Mouse (Mus musculus) layer of hippocampus, postnatal 14 days (tissue): ENCODE data around the gene Unc13a. TPM values are rescaled to one million over a fixed set of nuclear protein-coding genes. Genes with fewer than 3 reads are reported as not detected.

ENCODE experiments used
- DNase-seq, 2 experiments: peaks; one replicate each; pipeline ENCODE4 v3.0.0; 2021 to 2022; ENCODE audit warnings: low spot score in 2 of 2, mixed read lengths in 1 of 2
- total RNA-seq, 2 experiments: library from RNA; stranded (reverse); gene quantifications; 2 replicates each; pipeline ENCODE4 v1.2.3; 2021

Unc13a gene
- total RNA-seq, 2 experiments from 2014 or later = 268 to 281 TPM

- no peak for DNase-seq
Observed at GRCm38 (mm10) chr8:71687616-71688015, 16.1 kb upstream of the Unc13a start.

DNA sequence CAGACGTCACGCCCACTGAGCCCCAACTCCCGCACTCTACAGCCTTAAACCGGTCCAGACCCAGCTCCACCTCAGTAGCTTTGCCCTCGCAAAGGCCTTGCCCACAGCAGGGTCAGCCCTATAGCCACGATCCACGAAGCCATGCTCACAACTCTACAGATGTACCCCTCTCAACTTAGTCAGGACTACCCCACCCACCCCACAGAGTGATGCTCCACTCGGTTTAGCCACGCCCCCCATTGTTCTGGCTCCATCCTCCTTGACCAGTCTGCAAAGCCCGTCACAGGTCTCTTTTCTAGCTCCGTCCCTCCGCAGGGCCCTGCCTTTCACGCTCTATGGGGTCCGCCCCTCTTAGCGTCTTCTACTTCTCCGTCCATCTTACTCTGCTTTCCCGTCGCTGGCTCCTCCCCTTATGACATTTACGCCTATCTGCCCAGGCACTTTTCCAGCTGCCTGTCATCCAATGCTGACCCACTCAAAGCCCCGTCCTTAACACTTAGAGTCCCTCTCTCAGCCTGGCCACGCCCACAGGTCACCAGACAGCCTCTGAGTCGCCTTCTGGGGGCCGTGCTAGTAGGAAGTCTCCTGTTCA is 14.7 kb upstream of the Unc13a start:
- DNase-seq = no peak

GRCm38 (mm10) chr8:71685573-71685972 is 14.0 kb upstream of the Unc13a start:
- no peak for DNase-seq

DNA sequence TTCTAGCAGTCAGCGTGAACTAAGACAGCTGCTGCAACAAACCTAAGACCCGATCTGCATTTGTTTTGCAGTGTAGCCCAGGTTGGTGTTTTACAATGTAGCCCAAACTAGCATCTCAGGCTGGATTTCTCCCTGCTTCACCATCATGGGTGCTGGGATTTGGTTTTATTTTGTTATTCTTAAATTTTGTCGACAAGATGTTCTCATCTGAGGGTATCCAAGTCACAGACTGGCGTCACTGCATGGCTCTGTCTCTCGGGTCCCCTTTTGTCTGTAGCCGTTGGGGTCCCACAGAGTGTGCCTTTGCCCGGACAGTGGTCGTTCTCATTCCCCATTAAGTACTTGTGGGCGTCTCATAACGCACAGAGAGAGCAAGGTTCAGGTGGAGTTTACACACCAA is 13.1 kb upstream of the Unc13a start:
- DNase-seq = no peak

GRCm38 (mm10) chr8:71682832-71683231 is 11.3 kb upstream of the Unc13a start:
- no peak for DNase-seq

- DNase-seq = no peak
Observed at GRCm38 (mm10) chr8:71681369-71681915, 9.9 kb upstream of the Unc13a start.

GRCm38 (mm10) chr8:71680471-71680870 is 8.9 kb upstream of the Unc13a start:
- DNase-seq = no peak

- DNase-seq = no peak
Observed at GRCm38 (mm10) chr8:71679550-71680168, 8.1 kb upstream of the Unc13a start.

DNA sequence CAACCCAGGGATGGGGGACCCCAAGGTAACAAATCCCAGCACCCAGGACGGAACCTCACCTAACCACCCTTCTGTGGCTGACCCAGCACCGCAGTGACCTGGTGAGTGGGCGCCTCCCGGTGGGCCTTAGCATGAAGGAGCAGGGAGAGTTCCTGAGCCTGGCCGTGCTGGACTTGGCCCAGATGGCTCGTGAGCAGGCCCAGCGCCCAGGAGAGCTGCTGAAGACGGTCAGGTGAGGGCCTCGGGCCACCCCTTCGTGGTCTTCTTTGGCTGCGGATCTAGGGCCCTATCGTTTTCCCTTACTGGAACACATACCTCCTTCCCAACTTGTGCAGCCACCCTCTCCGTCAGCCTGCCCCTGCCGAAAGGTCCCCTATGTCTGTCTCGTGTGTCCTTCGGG is 7.6 kb upstream of the Unc13a start:
- DNase-seq = no peak

DNA sequence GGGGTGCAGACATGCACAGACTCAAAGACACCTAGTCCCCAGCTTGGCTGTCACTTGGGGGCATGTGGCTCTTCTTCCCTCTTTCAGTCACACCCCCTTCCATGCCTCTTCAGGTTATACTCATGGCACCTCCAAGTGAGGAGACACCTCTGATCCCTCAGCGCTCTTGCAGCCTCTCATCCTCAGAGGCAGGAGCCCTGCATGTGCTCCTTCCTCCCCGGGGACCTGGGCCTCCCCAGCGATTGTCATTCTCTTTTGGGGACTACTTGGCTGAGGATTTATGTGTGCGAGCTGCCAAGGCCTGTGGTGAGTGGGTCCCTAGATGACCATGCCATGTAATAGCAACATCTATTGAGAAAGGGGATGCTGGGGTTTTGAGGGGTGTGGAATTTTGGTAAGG is 6.7 kb upstream of the Unc13a start:
- DNase-seq = no peak

DNA sequence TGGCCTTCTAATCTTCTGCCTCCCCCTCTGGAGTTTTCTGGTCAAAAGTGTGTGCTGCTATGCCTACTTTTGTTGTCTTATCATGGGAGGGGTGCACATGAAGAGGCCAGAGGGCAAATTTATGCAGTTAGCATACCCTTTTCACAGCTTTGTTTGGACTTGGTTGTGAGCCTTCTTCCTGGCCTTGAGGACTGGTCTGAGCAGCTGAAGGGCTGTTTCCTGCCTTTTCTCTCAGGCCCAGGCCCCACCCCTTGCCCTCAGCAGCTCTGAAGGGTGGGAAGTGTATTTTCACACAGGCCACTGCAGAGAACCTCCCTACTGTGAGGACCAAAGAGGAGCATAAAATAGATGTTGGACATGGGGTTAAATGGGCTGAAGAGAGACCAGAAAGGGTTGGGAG is 6.0 kb upstream of the Unc13a start:
- DNase-seq = no peak

GRCm38 (mm10) chr8:71676803-71677202 is 5.2 kb upstream of the Unc13a start:
- DNase-seq = no peak

DNA sequence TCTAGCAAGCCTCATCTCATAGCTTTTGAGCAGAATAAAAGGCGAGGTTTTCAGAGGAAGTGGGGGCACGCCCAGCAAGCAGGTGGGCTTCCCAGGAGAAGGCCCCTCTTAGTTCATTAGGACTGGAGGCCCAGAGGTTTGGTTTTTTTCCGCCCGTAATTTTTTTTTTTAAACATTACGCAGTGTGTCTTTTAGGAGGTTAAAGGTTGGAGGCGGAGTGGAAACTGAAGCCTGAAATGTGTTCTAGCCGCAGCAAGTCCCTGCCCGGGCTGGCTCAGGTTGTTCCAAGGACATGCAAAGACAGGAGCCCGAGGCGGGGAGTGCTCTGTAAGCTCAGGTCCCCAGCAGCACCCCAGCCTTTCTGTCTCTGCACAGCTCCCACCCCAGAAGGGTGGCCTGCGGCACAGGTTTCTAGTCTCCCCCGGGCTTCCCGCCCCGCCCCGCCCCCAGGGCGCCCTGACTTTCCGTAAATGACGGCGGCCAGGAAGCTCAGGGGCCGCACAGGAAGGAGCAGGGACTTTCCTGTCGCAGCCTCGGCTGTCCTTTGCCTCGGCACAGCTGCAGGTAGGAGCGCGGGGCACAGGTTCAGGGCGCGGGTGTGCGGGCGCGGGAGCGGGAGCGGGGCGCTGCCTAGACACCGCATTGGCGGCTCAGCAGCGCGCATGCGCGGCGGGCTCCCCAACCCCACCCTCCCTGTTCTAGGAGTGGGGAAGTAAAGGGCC is 4.6 kb upstream of the Unc13a start, which contains the start of gene Jak3:
Jak3 (plus strand) TSS at position 277 of the 722 bp plus-strand sequence.
- peak in 1 of 2 experiments; percentile 56 for DNase-seq

DNA sequence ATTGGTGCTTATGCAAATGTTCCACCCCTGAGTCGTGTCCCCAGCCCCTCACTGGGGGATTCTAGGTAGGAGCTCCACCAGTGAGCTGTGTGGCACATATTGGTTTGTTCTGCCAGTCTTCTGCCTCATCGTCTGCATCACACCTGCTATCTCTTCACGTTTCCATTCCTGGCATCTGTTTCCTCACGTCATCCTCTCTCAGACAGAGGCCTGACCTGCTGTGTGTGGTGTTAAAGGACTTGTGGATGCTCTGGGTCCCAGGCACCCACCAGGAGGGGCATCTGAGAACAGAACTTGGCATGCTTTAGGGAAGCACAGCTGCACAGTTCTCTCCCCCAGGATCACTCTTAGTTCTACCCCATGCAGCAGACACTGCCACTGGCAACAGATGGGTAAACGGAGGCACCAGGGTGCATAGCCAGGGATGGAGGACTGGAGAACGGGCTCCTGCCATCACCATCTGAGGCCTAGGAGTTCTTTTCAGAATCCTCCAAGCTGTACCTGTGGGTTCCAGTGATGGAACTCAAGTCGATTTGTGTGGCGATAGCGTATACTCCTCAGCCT is 4.0 kb upstream of the Unc13a start:
- DNase-seq = no peak

DNA sequence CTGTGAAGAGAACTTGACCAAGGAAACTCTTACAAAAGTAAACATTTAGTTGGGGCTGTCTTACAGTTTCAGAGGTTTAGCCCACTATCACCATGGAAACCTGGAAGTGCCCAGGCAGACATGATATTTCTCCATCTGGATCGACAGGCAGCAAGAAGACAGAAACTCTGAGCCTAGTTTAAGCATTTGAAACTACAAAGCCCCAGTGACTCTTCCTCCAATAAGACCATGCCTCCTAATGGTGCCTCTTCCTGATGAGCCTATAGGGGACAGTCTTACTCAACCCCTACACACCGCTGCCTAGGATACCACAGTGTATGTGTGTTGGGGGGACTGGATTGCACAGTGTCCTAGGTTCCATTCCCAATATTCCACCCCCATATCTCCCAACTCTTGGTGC is 2.5 kb upstream of the Unc13a start:
- peak in 1 of 2 experiments; percentile 71 for DNase-seq

DNA sequence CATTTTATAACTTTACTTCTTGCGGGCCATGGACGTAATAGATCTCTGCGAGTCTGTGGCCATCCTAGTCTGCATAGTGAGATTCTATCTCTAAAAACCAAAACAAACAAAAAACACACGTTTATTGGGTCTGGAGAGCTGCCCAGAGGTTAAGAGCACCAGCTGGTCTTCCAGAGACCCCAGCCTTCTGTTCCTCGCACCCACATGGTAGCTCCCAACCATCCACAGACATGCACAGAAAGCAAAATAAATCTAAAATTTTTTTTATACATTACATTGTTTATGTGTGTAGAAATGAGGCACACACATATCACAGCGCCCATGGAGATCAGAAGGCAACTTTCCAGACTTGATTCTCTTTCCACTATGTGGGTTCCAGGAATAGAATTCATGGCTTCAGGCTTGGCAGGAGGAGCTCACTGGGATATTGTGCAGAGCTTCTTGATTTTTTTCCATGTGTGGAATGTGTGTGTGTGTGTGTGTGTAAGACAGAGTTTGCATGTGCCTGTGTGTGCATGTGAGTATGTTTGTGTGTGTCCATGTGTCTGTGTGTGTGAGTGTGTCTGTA is 695 bp upstream of the Unc13a start:
- peak in 1 of 2 experiments; percentile 64 for DNase-seq

- DNase-seq = peak; percentile 71 to 78
Observed at GRCm38 (mm10) chr8:71670621-71671548, 672 bp downstream of the Unc13a start.

DNA sequence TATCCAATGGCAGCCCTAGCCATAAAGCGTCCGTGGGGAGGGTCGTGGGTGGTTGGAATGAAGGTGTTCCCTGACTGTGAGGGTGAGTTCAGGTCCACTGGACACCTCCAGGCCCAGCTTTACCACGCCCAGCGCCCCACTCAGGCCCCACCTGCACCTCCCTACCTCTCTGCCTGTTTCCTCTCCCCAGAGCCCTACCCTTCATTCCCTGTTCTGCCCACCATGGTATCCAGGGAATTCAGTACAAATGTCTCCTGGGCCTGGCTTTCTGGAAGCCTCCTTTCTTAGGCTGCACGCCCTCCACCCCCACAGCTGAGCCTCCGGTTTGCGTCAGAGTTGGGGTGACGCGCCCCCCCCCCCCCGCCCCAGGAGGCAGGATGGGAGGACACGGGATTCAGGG is 1.4 kb downstream of the Unc13a start:
- no peak for DNase-seq

DNA sequence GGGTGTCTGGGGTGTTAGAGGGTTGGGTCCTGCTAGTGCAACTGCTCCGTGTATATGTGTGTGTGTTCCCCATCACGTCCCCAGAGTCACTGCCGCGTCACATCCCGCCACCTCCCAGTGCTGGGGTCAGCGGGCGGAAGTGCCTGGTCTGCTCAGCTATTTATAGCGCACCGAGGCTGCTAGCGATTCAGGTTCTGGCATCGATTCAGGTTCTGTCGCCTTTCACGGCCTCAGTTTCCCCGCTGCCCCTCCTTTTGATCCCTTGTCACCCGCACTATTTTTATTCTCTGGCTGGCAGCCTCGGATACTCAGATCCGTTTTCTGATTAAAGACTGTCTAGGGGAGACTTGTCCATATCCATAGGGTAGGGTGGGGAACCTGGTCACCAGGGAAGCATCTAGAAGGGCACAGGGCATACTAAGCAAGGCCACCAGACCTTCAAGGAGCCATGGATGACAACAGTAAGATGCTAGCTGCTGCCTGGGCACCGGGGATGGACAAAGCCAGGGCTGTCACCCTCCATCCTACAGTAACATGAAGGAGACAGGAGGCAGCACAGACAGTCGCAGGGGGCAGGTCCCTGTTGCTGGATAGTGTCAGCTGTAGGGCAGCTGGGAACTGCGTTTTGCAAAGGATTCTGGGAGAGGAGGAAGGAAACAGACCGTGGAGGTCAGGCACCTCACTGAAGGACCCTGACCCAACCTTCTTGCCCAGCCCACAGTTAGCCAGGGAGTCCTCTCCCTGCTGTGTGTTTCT is 3.2 kb downstream of the Unc13a start:
- no peak for DNase-seq

GRCm38 (mm10) chr8:71667256-71667655 is 4.3 kb downstream of the Unc13a start:
- DNase-seq = no peak
